Mouse (Mus musculus) CD4-positive, CD25-positive, alpha-beta regulatory T cell, adult 4 months (primary cell): ENCODE data around the gene Aim2. TPM values are rescaled to one million over a fixed set of nuclear protein-coding genes. Genes with fewer than 3 reads are reported as not detected.
A peak's percentile ranks its signal among the peaks of the same experiment; 100 is the strongest.
"Not testable (repeated sequence)": the region's sequence is repeated elsewhere in the genome, so short reads cannot be mapped to it uniquely, and the experiment has no call there.

Source experiments
- ATAC-seq: one replicate; pipeline ENCODE4 v1.8.0; 2017
- polyA plus RNA-seq, 2 experiments: library from polyadenylated mRNA; unstranded; fragments of 100-300 nt; shearing (Covaris generic); gene quantifications; one replicate each; pipeline ENCODE4 v1.2.1; 2017

Aim2 gene
- 10 to 100 TPM; 44.7 to 78.2 TPM for polyA plus RNA-seq

DNA sequence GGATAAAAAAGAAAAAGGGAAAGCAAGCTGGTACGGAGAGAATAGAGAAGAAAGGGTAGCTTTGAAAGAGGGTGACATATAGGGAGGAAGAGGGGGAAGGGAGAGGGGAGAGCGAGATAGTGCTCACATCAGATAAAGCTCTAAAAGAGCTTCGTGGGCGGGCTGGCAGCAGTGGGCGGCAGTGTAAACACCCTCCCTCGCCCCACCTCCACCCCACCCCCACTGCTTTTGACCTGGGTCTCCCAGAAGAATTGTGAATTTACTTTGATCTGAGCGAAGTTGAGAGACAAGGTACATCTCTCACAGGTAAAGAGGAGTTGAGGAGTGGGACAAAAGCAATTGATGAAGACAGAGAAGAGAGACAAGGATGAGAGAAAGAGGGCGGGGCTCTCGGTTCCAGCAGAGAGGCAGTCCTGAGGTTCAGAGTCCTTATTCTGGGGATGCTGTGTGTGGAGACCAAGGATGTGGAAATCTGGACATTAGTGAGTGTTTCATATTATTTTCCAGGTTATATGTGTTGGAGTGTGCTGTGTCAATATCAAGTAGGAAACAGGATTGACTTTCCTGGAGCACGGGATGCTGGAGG is at the start of gene Aim2:
Gene Aim2 (plus strand): TSS at position 508 of the 586 bp plus-strand sequence.
- no peak for ATAC-seq

DNA sequence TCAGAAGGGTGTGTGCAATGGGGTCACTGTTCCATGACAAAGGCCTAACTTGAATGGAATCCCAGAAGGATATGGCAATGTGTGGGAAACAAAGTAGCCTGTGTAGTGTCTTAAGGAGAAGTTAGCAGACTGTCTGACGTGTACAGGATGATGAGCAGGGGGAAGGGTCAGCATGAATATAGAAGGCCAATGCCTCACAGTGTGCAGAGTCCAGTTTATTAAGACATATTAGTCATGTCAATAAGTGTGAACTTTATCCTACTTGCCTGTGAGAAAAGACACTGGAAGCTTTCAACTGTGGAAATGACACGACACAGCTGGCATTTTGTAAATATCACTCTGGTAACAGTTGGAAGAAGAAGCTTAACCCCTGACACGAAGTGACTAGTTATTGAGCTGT is 47.9 kb upstream of the Aim2 start:
- not testable (repeated sequence) for ATAC-seq

DNA sequence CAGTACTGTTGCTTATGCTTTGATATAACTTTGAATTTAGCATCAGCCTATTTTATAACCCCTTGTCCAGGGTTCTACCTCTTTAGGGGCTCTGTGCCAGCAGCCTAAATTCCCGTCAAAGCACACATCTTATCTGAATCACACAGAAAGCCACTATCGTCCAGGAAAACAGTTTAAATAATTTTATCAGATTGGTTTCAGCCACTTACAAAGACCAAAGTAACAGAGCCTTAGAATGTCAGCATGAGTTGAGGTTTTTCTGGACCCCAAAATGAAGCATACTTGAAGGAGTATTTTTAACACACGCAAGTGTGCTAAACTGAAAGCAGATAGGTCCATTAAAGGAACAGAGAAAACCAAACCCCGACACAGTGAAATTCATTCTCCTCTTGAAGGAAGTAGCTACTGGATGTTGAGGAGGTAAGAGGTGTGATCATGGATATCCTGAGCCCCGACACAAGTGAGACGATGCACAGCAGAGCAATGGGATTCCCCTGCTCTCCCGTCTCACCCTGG is 37.1 kb upstream of the Aim2 start:
- ATAC-seq, result not testable (repeated sequence)

DNA sequence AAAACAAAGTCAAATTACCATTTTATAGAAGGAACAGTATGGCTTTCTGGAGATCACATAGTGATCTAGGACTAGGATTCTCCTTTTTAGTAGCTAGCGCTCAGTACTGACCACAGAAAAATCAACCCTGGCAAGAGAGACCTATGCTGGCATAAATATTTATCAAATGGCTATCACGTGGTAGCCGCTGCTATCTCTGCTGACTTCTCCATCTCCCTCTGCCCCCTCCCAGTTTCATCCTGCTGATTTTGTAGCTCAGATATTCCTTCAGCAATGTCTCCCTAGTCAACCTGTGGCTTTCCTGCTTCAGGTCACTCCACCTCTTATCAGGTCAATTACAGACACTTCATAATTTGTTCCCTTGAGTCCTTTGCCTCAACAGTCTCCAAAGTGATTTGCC is 35.0 kb upstream of the Aim2 start:
- no peak for ATAC-seq

DNA sequence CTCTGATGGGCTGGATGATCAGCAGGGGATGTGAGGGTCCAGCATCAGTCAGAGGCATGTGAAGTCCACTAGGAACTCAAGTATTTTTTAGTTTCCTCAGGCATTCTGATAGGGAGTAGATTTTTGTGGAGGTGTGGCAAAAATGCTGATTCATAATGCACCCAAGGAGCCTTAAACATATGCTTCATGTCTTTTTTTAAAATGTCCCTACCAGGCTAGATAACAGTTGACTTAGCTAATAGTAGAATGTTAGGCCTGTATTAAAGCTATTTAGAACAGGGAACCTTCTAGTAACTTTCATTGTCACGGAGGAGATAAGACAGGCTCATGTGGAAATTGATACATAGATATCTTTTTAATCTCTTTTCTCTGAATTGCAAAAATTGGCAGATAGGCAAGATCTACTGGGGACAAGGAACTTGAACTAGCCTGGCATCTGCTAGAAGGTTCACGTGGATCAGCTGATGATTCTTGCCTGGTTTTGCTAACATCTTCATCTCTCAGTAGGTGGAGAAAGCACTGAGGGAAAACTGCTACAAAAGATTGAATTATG is 32.7 kb upstream of the Aim2 start:
- no peak for ATAC-seq

DNA sequence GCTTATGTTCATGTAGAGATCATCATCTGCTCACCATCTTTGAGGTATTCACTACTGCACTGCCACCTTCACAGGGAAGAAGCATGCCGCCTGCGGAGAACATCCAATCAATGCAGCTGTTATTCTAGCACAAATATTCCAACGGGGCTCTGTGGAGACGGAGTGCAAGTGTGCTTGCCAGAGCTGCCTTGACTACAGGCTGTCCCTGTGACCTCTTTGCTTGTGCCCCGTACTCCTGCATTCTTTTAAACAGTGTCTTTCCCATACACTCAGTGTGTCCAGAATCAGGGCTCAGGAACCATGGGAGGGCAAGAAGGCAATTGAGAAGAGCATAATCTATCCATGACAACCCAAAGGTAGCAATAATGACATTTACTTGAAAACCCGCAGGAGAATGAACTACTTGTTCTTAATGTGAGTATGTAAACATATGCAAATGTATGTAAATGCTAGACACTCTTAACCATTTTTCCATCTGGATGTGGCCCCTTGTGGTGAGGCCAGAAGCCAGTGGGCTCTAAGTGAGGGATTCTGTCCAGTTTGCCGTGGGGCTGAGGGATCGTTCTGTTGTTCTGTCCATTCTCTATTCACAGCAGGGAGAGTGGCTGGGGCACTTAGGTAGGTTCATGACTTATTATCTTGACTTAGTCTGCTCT is 29.0 kb upstream of the Aim2 start:
- ATAC-seq, result no peak

DNA sequence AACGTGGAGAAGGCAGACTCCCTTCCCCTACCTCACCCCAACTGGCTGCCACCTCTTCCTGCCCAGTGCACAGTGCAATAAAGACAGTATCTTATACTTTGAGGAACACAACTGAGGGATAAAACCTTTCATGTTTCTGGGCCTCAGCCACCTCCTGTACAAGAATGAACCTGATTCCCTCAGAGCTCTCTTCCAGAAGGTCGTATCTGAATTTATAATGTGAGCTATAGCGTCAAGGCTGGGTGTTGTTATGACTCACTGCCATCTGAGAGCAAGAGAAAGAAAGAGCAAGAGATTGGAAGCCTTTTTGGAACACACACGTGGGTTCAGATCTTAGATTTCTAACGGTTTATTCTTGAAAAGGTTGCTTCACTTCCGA is 28.4 kb upstream of the Aim2 start:
- ATAC-seq, result no peak

DNA sequence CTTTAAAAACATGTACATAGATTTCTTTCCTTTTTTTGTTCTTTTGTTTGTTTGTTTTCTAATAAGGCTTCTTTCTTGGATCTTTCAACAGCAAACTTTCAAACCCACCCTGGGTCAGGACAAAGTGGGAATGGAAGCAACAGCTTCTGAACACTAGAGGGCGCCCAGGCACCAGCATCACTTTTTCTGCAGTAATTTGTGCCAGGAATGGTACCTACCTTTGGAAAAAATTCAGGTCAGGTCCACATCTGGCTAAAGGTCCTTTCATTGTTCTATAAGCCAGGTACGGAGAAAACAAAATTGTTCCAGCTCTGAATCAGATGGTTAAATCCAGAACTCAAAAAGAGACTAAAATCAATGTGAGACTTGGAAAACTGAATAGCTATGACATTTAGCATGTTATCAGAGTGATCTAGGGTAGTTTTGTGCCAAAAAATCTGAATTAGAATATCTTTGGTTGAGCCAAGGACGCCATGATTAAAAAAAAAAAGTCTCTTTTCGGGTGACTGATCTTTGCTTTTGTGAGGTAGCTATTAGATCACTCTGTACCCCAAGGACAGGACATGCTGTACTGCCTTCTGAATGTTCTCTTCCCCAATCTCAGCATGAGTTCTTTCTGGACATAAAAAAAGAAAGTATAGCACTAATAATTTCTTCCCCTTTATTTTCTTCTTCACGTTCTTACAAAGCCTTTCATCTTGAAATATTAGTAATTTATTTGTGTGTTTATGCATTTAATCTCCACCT is 26.7 kb upstream of the Aim2 start:
- ATAC-seq, result no peak

DNA sequence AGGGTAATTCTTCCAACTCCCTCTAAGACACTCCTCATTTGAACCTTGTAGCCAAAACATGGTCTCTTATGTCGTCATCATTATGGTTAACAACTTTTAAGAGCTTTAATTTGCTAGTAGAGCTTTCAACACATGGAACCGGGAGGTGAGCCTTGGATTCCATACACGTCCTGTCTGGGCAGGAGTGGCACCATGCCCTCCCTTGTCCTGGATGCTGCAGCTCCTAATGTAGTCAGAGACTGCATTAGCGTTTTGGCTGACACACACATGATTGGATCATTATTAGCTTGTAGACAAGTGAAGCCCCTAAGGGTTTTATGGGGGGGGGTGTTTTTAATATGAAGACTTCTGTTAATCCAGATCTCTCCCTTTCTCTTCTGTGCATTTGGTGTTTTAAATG is 25.7 kb upstream of the Aim2 start:
- no peak for ATAC-seq

DNA sequence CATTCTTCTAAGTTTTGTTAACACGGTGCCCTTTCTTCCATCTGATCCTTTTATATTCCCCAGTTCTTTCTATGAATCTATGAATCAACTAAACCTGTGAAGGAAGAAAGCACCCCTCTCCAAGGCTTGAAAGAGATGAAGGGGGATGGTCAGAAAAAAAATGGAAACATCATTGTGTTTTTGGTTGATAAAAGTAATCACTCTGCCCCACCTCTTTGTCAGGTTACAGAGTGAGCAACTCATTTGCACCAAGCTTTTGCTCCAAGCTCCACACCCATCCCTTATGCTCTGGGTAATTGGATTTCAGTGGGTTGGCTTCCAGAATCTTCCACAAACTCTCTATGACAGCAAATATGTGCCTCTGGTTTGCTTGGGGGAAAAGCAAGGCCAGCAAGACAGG is 25.3 kb upstream of the Aim2 start:
- ATAC-seq, result no peak

DNA sequence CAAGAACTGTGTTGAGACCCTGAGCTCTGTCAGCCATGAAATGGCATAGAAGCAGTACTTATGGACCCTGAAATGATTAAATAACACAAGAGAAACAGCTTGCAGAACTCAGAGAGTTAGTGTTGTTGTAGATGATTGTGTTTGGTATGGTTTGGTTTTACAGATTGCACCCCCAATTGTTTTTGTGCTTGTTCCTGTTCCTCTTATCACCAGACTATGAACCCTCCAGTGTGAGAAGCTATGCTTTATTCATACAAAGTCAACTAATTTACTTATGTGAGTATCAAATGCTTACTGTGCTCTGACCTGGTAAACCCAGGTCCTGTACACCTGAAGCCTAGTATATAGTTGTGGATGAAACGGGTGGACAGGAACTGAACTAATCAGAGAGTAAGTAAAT is 24.1 kb upstream of the Aim2 start:
- no peak for ATAC-seq

DNA sequence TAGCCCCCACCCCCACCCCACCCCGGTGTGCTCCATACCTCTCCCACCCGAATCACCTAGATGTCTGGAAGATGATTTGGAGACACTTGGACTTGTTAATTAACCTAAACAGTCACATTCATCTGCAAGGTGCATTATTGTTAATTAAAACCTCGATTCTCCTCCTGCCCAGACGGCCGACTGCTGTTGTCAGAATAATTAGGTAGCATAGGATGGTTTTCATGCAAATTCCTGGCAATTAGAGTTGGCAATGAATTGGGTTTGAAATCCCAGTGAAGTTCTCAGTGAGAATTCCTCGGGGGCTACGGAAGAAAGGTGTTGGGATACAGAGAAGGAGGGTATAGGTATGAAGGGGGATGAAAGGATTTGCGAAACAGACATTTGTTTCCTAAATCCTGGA is 22.2 kb upstream of the Aim2 start:
- ATAC-seq, result no peak

DNA sequence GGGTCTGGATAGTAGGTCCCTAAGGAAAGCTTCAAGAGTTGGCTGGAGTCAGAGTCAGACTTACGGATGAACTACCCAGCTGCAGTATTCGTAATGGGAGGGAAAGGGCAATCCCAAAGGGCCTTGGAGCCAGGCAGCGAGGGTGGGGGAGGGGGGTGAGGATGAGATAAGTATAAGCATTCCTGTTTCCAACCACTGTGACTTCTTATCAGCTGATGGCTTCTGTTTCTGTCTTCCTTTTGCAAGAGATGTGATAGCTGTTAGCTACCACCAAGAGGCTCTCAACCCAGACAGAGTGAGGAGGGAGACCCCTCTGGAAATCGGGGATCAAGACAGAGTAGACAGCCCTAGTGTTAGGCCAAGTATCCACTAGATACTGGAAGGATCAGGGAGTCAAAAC is 21.5 kb upstream of the Aim2 start:
- ATAC-seq, result no peak

DNA sequence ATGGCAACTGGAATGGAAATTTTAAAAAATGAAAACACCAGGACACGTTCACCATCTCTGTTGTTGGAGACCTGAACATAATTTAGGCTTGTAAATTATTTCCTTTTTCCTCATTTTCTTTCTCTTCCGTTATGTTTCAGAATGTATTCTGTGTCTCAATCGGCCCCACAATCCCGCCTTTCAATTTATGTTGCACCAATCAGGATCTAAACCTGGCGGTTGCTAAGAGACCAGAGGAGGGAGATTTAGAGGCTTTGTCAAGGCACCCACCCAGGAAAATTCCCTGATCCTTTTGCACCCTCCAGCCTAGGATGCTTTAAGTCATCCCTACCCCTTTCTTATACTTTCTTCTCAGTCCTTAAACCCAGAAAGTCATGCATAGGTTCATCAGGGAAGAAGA is 20.9 kb upstream of the Aim2 start:
- no peak for ATAC-seq

DNA sequence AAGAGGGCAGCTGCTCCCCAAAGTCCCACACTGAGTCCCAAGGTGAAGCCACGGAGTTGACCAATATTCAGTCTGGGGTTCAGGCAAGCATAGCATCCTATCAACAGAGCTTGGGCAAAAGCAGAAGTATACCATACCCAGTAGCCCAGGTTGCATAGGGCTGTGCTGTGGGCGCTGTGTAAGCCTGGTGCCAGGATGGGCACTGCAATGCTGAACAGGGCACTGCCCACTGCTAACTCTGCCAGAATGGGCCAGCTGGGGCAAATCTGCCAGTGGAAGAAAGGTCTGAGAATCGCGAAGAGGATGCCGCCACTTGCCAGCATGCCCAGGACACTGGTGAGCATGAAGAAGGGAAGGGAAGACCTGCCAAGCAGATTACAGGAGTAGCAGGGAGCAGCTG is 18.3 kb upstream of the Aim2 start:
- no peak for ATAC-seq

DNA sequence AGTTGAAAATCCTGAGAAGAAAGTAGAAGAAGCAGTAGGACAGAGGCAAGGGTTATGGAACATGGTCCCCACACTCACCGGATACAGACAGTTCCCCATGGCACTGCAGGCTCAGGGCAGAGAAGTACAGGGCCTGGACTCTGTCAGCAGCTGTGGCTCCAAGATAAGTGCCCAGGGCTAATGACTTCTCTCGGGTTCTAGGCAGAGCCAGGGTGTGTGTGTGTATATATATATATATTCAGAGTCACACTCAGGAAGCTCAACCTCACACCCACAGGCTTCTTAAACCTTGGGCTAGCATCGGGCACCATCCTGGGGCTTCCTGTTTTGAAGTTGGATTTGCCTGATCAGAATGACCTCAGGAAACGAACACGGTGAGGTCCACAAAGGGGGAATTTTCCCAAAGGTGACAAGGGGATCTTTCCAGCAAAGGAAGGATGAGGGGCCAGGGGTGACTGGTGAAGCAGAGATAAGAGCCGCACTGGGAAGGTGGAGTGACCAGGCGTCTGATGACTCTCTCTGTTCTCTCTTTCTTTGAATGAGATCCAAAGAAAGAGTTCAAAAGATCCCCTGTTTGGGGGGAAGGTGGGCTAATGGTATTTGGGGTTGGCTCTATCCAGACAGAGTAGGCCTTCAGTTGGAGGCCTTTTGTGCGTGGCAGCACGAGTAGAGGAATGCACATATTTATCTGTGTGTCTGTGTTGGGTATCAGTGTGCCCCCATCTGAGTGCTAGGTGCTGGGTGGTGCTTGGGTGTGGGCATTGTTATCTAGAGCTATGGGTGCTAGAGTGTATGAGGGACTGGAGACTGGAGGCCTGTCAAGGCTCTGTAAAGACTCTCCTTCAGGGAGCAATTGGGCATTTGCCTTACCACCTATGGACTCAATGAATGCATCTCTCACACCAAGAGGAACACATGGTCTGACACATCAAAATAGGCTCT is 17.1 kb upstream of the Aim2 start, which contains the start of gene Ackr1:
Gene Ackr1 (minus strand): TSS at position 439 of the 942 bp plus-strand sequence.
- ATAC-seq, result no peak

DNA sequence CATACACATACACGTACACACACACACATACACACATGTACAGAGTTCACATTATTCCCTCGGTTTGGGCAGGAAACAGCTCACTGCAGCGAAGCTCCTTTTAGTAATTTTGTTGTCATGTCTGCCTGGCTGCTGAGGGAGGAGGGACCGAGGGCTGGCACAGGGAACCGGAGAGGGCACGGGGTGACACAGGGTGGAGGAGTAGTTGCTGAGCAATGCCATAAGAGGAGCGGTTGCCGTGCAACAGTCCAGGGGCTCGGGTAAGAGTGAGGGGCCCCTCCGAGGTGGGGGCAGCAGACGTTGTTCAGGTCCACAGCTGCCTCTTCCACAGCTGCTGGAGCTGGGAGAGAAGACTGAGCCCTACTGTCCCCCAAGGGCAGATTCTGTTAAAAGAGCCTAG is 14.8 kb upstream of the Aim2 start:
- ATAC-seq, result no peak

DNA sequence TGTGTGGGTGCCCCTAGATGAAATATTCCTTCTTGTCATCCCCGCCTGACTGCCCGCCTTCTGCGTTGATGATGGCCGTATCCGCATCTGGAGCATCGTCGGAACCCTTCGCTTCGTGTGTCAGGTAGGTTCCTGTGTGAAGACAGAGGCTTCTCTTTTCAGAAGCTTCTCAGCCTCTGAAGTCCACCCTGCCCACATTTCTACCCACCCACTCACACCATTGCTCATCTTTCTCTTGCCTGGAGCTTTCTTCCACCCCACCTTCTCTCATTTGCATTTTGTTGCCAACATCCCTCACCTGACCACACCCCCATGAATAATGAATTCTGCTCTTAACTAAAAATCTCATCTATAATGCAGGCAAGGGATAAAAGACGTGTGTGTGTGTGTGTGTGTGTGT is 13.7 kb upstream of the Aim2 start:
- no peak for ATAC-seq

DNA sequence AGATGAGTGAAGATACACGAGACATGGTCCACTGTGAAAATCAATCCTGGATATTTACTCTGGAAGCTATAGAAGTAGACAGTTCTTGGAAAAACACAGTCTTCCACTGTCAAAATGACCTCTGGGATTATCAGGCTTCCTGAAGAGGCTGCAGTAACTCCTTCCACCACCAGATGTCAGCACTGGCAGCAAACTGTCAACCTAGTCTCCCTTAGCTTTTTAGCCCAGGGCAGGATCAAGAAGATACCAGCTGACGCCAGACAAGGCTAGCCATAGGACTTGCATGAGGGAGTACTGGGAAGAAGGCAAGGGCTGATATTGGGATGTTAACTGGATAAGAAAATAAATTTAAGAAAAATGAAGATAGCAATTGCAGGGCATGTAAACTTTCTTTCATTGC is 11.1 kb upstream of the Aim2 start:
- peak; percentile 63 for ATAC-seq

DNA sequence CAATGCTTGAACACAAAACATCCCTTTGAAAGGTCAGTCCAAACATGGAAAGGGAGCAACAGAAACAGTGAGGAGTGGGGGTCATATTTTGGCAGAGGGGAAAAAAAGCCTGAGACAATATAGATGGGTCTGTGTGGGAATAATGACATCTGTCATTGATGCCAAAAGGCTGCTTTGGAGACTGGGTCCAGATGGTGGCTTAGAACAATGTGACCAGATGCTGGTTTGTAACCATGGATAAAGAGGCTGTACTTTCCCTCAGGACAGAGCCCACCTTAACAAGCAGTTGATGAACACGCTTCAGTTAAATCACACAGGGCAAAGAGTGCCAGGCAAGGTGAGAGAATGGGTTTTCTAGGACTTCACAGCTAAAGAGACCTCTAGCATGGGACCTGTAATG is 8.3 kb upstream of the Aim2 start:
- ATAC-seq, result no peak

DNA sequence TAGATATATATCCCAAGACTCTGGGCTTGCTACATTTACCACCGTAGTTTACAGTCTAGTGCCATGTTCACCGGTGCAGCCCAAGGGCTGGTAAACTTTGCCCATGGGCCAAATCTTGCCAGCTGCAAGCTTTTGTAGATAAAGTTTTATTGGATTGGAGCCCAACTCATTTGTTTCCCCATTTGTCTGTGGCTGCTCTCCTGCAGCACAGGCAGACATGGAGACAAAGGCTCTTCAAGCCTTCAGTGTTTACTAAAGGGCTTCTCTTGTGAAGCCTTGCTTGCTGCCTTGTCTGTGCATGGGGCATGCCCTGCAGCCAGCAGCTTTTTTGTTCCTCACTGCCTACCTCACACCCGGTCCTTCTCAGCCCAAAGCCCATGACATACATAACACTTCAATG is 6.7 kb upstream of the Aim2 start:
- ATAC-seq, result no peak

DNA sequence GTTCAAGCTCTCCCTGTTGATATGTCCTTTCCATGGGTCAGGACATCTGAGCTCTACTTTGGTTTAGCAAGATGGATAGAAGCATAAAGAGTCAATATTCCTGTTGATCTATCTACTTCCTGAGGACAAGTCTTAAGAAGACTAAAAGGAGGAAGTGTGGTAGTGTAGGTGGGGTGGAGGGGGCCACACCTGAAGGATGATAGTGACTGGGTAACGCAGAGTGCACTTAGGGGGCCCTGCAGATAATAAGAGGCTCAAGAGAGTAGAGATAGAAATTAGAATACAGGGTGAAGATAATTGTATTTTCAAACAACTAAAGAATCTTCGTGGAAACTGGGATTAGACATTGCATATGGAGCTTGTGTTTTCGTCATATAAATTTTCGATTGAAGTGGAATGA is 5.6 kb upstream of the Aim2 start:
- ATAC-seq, result no peak

DNA sequence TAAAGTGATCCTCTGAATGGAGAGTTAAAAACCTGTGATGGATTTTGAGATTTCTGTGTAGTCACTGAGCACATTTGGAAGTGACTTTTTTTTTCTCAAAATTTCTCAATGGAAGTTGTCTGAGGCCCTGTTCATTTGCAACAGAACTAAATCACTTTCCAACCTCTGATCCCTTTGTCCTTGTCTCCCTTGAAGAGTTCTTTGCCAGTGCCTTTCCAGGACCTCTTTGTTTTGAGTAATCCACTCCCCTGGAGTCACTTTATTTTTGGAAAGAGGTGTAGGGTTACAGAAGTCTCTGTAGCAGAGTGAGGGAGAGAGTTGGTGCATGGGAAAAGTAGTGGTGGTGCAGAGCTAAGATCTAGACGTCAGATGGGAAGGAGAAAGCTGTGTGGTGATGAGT is 2.2 kb upstream of the Aim2 start:
- no peak for ATAC-seq
